Mouse (Mus musculus): ENCODE data around the gene Adh1. TPM values are rescaled to one million over a fixed set of nuclear protein-coding genes. Genes with fewer than 3 reads are reported as not detected.

Adh1 gene
- polyA plus RNA-seq, 1 experiment, result not detected

- Histone ChIP-seq H3K36me3 (ENCODE audit: control insufficient read depth, insufficient read depth) (no peaks in the 10 kb centered on the region), H3K4me2 (ENCODE audit: low read depth) (no peak overlapping the region), H3K4me3 (no peak overlapping the region), H3K27me3 (ENCODE audit: control insufficient read depth, insufficient read depth, insufficient read length) (peaks cover 4% of the 10 kb centered on the region), H3K79me2 (ENCODE audit: control insufficient read depth, insufficient read depth) (no peaks in the 10 kb centered on the region), H3ac (ENCODE audit: control insufficient read depth, insufficient read length) (no peak overlapping the region)
- no peak for TF ChIP-seq POLR2A (IDR thresholded peaks at IDR 0.05; ENCODE audit: insufficient read length, low read depth)
- no peak for TF ChIP-seq E2F4 (IDR thresholded peaks at IDR 0.05; ENCODE audit: insufficient read depth)
- no peak for TF ChIP-seq TCF3 (IDR thresholded peaks at IDR 0.05; ENCODE audit: insufficient read length, low read depth)
- no peak for TF ChIP-seq MYOG (IDR thresholded peaks at IDR 0.05; ENCODE audit: control insufficient read depth in 1 of 3, insufficient read depth in 1 of 3, insufficient read length in 2 of 3, low read depth in 2 of 3)
- no peak for TF ChIP-seq USF1 (IDR thresholded peaks at IDR 0.05; ENCODE audit: low read depth)
- no peak for TF ChIP-seq TCF12 (IDR thresholded peaks at IDR 0.05; ENCODE audit: insufficient read depth, poor library complexity, severe bottlenecking)
- TF ChIP-seq CEBPB (IDR thresholded peaks at IDR 0.05; ENCODE audit: insufficient read depth, poor library complexity, severe bottlenecking), result no peak
- TF ChIP-seq SRF (IDR thresholded peaks at IDR 0.05; ENCODE audit: control insufficient read depth, insufficient read length, low read depth), result no peak
- TF ChIP-seq MAX (IDR thresholded peaks at IDR 0.05; ENCODE audit: low read depth), result no peak
- TF ChIP-seq MYOD1 (IDR thresholded peaks at IDR 0.05; ENCODE audit: control insufficient read depth in 1 of 3, insufficient read length in 2 of 3, low read depth in 2 of 3), result no peak
- no peak for TF ChIP-seq POLR2AphosphoS2 (IDR thresholded peaks at IDR 0.05; ENCODE audit: insufficient read length, low read depth)
- no peak for TF ChIP-seq REST (IDR thresholded peaks at IDR 0.05; ENCODE audit: insufficient read depth, insufficient read length)
Observed at GRCm38 (mm10) chr3:138273080-138273479, 12.3 kb downstream of the Adh1 start.

- no peak overlapping the region for H3ac ChIP-seq (ENCODE audit: control insufficient read depth, insufficient read length)
- H3K79me2 ChIP-seq (ENCODE audit: control insufficient read depth, insufficient read depth), result no peaks in the 10 kb centered on the region
- TF ChIP-seq MAX (IDR thresholded peaks at IDR 0.05; ENCODE audit: low read depth), result no peak
- TF ChIP-seq TCF12 (IDR thresholded peaks at IDR 0.05; ENCODE audit: insufficient read depth, poor library complexity, severe bottlenecking), result no peak
- no peak for TF ChIP-seq E2F4 (IDR thresholded peaks at IDR 0.05; ENCODE audit: insufficient read depth)
- TF ChIP-seq SRF (IDR thresholded peaks at IDR 0.05; ENCODE audit: control insufficient read depth, insufficient read length, low read depth), result no peak
- no peak for TF ChIP-seq REST (IDR thresholded peaks at IDR 0.05; ENCODE audit: insufficient read depth, insufficient read length)
- TF ChIP-seq MYOG (IDR thresholded peaks at IDR 0.05; ENCODE audit: control insufficient read depth in 1 of 3, insufficient read depth in 1 of 3, insufficient read length in 2 of 3, low read depth in 2 of 3), result no peak
- TF ChIP-seq POLR2AphosphoS2 (IDR thresholded peaks at IDR 0.05; ENCODE audit: insufficient read length, low read depth), result no peak
- TF ChIP-seq POLR2A (IDR thresholded peaks at IDR 0.05; ENCODE audit: insufficient read length, low read depth), result no peak
- no peak for TF ChIP-seq CEBPB (IDR thresholded peaks at IDR 0.05; ENCODE audit: insufficient read depth, poor library complexity, severe bottlenecking)
- no peak for TF ChIP-seq TCF3 (IDR thresholded peaks at IDR 0.05; ENCODE audit: insufficient read length, low read depth)
- H3K4me3 ChIP-seq, result no peak overlapping the region
- H3K36me3 ChIP-seq (ENCODE audit: control insufficient read depth, insufficient read depth), result no peaks in the 10 kb centered on the region
- peaks cover 6% of the 10 kb centered on the region for H3K27me3 ChIP-seq (ENCODE audit: control insufficient read depth, insufficient read depth, insufficient read length)
- H3K4me2 ChIP-seq (ENCODE audit: low read depth), result no peak overlapping the region
Observed at GRCm38 (mm10) chr3:138275100-138275499, 14.3 kb downstream of the Adh1 start.

GRCm38 (mm10) chr3:138282556-138282955, 21.8 kb downstream of the Adh1 start:
- H3K79me2 ChIP-seq (ENCODE audit: control insufficient read depth, insufficient read depth), result no peaks in the 10 kb centered on the region
- H3K36me3 ChIP-seq (ENCODE audit: control insufficient read depth, insufficient read depth), result no peaks in the 10 kb centered on the region
- H3K4me3 ChIP-seq, result no peak overlapping the region
- TF ChIP-seq TCF12 (IDR thresholded peaks at IDR 0.05; ENCODE audit: insufficient read depth, poor library complexity, severe bottlenecking), result no peak
- no peak for TF ChIP-seq TCF3 (IDR thresholded peaks at IDR 0.05; ENCODE audit: insufficient read length, low read depth)
- no peak for TF ChIP-seq MYOG (IDR thresholded peaks at IDR 0.05; ENCODE audit: control insufficient read depth in 1 of 3, insufficient read depth in 1 of 3, insufficient read length in 2 of 3, low read depth in 2 of 3)
- no peak for TF ChIP-seq CEBPB (IDR thresholded peaks at IDR 0.05; ENCODE audit: insufficient read depth, poor library complexity, severe bottlenecking)
- no peak for TF ChIP-seq SRF (IDR thresholded peaks at IDR 0.05; ENCODE audit: control insufficient read depth, insufficient read length, low read depth)
- no peak for TF ChIP-seq MAX (IDR thresholded peaks at IDR 0.05; ENCODE audit: low read depth)
- no peak for TF ChIP-seq USF1 (IDR thresholded peaks at IDR 0.05; ENCODE audit: low read depth)
- TF ChIP-seq MYOD1 (IDR thresholded peaks at IDR 0.05; ENCODE audit: control insufficient read depth in 1 of 3, insufficient read length in 2 of 3, low read depth in 2 of 3), result no peak
- TF ChIP-seq POLR2A (IDR thresholded peaks at IDR 0.05; ENCODE audit: insufficient read length, low read depth), result no peak
- TF ChIP-seq E2F4 (IDR thresholded peaks at IDR 0.05; ENCODE audit: insufficient read depth), result no peak
- TF ChIP-seq REST (IDR thresholded peaks at IDR 0.05; ENCODE audit: insufficient read depth, insufficient read length), result no peak
- TF ChIP-seq POLR2AphosphoS2 (IDR thresholded peaks at IDR 0.05; ENCODE audit: insufficient read length, low read depth), result no peak
- H3K4me2 ChIP-seq (ENCODE audit: low read depth), result no peak overlapping the region
- H3K27me3 ChIP-seq (ENCODE audit: control insufficient read depth, insufficient read depth, insufficient read length), result peaks cover 10% of the 10 kb centered on the region
- H3ac ChIP-seq (ENCODE audit: control insufficient read depth, insufficient read length), result no peak overlapping the region

- peaks cover 10% of the 10 kb centered on the region for H3K27me3 ChIP-seq (ENCODE audit: control insufficient read depth, insufficient read depth, insufficient read length)
- TF ChIP-seq MYOD1 (IDR thresholded peaks at IDR 0.05; ENCODE audit: control insufficient read depth in 1 of 3, insufficient read length in 2 of 3, low read depth in 2 of 3), result no peak
- no peak for TF ChIP-seq USF1 (IDR thresholded peaks at IDR 0.05; ENCODE audit: low read depth)
- H3K4me2 ChIP-seq (ENCODE audit: low read depth), result no peak overlapping the region
Observed at GRCm38 (mm10) chr3:138283831-138284230, 23.0 kb downstream of the Adh1 start.

GRCm38 (mm10) chr3:138285986-138286385, 25.2 kb downstream of the Adh1 start:
- Histone ChIP-seq H3ac (ENCODE audit: control insufficient read depth, insufficient read length) (no peak overlapping the region), H3K79me2 (ENCODE audit: control insufficient read depth, insufficient read depth) (no peaks in the 10 kb centered on the region), H3K4me3 (no peak overlapping the region), H3K36me3 (ENCODE audit: control insufficient read depth, insufficient read depth) (no peaks in the 10 kb centered on the region), H3K4me2 (ENCODE audit: low read depth) (no peak overlapping the region), H3K27me3 (ENCODE audit: control insufficient read depth, insufficient read depth, insufficient read length) (peaks cover 15% of the 10 kb centered on the region)
- no peak for TF ChIP-seq CEBPB (IDR thresholded peaks at IDR 0.05; ENCODE audit: insufficient read depth, poor library complexity, severe bottlenecking)
- no peak for TF ChIP-seq MYOG (IDR thresholded peaks at IDR 0.05; ENCODE audit: control insufficient read depth in 1 of 3, insufficient read depth in 1 of 3, insufficient read length in 2 of 3, low read depth in 2 of 3)
- no peak for TF ChIP-seq POLR2A (IDR thresholded peaks at IDR 0.05; ENCODE audit: insufficient read length, low read depth)
- TF ChIP-seq USF1 (IDR thresholded peaks at IDR 0.05; ENCODE audit: low read depth), result no peak
- no peak for TF ChIP-seq SRF (IDR thresholded peaks at IDR 0.05; ENCODE audit: control insufficient read depth, insufficient read length, low read depth)

More at GRCm38 (mm10) chr3:138283831-138284230, 23.0 kb downstream of the Adh1 start:
- H3ac ChIP-seq (ENCODE audit: control insufficient read depth, insufficient read length), result no peak overlapping the region
- no peaks in the 10 kb centered on the region for H3K79me2 ChIP-seq (ENCODE audit: control insufficient read depth, insufficient read depth)
- no peaks in the 10 kb centered on the region for H3K36me3 ChIP-seq (ENCODE audit: control insufficient read depth, insufficient read depth)
- no peak overlapping the region for H3K4me3 ChIP-seq

All from myocyte (in vitro differentiated cells).